Mouse (Mus musculus): ENCODE data around the gene Kcnj12. TPM values are rescaled to one million over a fixed set of nuclear protein-coding genes. Genes with fewer than 3 reads are reported as not detected.

Kcnj12 gene
- polyA plus RNA-seq, 1 experiment from 2014 or later: not detected

DNA sequence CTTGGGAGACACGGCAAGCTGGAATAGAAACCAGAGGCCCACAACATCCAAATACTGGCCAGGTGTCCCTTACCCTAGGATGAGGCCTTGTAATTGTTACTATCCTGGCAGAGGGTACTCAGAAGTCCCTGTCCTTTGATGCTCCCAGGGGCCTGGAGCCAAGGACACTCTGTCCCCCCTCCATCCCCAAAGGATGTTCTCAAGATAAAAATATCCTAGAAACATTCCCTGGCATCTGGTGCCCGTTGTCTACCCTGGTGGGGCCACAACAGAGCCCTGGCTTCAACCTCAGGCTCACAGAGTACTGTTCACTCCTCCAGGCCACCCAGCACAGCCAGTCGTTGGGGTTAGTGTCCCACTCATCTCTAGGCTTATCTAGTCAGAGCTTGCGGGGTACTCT, 38.3 kb downstream of the Kcnj12 start:
- H3K4me2 ChIP-seq: no peak overlapping the region
- 55% methylated on average over 4 of the region's 4 CpGs for WGBS (ENCODE audit: insufficient replicate concordance)
- H3K36me3 ChIP-seq (replicated peaks): no peaks in the 10 kb centered on the region
- 0 out of 2 replicates have a peak, but pooled peaks cover 1% of the 10 kb centered on the region for H3K4me1 ChIP-seq (replicated peaks)
- H3K9ac ChIP-seq: no peak overlapping the region
- H3K9me3 ChIP-seq (replicated peaks): no peaks in the 10 kb centered on the region
- peaks cover 42% of the 10 kb centered on the region for H3K27me3 ChIP-seq
- H3K4me3 ChIP-seq (replicated peaks): no peak overlapping the region
- ATAC-seq (ENCODE audit: insufficient read depth): no peak
- no peak overlapping the region for H3K27ac ChIP-seq (replicated peaks)

DNA sequence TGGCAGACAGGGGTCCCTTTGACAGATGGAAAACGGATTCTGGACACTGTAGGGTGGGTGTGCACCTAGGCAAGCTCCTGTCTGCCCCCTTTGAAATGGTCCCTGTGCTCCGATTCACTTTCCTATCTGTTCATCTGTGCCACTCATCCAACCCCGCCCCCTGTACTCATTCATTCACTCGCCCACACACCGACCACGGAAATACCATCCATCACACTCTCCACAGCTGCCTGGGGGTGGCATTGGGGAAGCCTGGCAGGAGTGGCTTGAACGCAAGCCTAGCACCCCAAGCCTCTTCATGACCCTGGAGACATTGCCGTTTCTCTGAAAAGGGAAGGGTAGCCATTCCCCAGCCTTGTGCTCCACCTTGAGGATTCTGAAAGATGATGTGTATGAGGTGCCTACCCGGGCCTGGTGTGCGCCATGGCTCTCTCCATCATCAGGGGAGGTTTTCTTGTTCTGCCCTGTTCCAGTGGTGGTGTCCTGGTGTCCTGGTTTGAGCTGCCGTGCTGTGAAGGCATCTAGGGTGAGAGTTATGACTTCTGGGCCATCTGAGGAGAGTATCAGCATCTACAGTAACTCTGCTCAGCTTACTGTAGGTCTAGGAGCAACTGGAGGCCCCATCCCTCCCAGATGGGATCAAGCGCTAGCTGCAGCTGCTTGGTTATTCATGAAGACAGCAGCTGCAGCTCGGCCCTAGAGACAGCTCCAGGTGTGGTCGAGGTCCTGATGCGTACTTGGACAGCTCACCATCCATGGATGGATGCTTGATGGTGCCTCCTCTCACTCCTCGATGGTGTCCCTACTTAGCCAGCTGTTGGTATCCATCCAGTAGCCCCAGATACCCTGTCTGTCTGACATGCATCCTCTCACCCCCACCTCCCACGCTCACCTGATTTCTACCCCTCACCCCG, 40.4 kb downstream of the Kcnj12 start:
- Histone ChIP-seq H3K9me3 (replicated peaks) (no peaks in the 10 kb centered on the region), H3K27ac (replicated peaks) (no peak overlapping the region), H3K36me3 (replicated peaks) (no peaks in the 10 kb centered on the region), H3K4me3 (replicated peaks) (no peak overlapping the region), H3K9ac (no peak overlapping the region), H3K27me3 (peaks cover 44% of the 10 kb centered on the region), H3K4me2 (no peak overlapping the region), H3K4me1 (replicated peaks) (peaks cover 21% of the 10 kb centered on the region)
- WGBS (ENCODE audit: insufficient replicate concordance): 57% methylated on average over 18 of the region's 18 CpGs
- ATAC-seq (ENCODE audit: insufficient read depth): no peak

DNA sequence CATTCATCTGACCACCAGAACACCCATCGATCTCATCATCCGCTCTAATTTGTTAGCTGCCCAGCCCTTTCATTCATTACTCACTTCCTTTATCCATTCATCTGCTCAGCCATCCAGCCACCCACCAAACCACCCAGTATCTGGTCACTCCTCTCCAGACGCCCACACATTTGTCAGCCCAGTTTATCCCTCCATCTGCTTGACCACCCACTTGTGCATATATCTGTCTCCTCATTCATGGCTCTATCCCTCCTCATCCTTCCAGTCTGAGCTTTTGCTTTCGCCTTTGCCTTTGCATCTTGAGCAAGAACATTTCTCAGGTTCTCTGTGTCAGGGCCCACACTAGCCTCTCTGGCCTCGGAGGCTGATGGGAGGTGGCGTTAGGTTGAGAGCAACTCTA, 41.1 kb downstream of the Kcnj12 start:
- Histone ChIP-seq H3K27ac (replicated peaks) (no peak overlapping the region), H3K27me3 (peaks cover 44% of the 10 kb centered on the region), H3K36me3 (replicated peaks) (no peaks in the 10 kb centered on the region), H3K4me2 (no peak overlapping the region), H3K4me3 (replicated peaks) (no peak overlapping the region), H3K9me3 (replicated peaks) (no peaks in the 10 kb centered on the region), H3K4me1 (replicated peaks) (peaks cover 28% of the 10 kb centered on the region), H3K9ac (no peak overlapping the region)
- no peak for ATAC-seq (ENCODE audit: insufficient read depth)
- 73% methylated on average over 6 of the region's 6 CpGs for WGBS (ENCODE audit: insufficient replicate concordance)

DNA sequence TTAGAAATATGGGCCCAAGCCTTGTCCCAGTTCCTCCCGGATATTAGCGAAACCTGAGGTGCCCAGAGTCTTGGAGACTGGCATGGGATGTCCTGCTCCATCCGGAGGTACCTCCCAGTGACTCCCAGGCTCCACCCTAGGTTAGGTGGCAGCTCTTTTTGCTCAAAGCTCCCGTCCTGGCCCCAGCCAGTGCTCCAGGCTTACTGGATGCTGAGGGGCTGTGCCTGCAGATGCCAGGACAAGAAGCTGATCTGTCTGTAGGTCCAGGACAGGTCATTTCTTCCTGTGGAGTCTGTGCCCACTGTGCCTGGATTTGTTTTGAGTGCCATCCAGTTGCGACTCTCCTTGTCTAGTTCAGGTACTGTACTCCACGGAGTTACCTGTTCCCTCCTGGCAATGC, 43.3 kb downstream of the Kcnj12 start:
- no peak overlapping the region for H3K4me2 ChIP-seq
- H3K4me1 ChIP-seq (replicated peaks): peaks cover 38% of the 10 kb centered on the region
- 74% methylated on average over 6 of the region's 6 CpGs for WGBS (ENCODE audit: insufficient replicate concordance)
- ATAC-seq (ENCODE audit: insufficient read depth): no peak
- H3K9ac ChIP-seq: no peak overlapping the region
- no peaks in the 10 kb centered on the region for H3K36me3 ChIP-seq (replicated peaks)
- H3K27me3 ChIP-seq: peaks cover 43% of the 10 kb centered on the region
- no peak overlapping the region for H3K4me3 ChIP-seq (replicated peaks)
- no peak overlapping the region for H3K27ac ChIP-seq (replicated peaks)
- H3K9me3 ChIP-seq (replicated peaks): no peaks in the 10 kb centered on the region

DNA sequence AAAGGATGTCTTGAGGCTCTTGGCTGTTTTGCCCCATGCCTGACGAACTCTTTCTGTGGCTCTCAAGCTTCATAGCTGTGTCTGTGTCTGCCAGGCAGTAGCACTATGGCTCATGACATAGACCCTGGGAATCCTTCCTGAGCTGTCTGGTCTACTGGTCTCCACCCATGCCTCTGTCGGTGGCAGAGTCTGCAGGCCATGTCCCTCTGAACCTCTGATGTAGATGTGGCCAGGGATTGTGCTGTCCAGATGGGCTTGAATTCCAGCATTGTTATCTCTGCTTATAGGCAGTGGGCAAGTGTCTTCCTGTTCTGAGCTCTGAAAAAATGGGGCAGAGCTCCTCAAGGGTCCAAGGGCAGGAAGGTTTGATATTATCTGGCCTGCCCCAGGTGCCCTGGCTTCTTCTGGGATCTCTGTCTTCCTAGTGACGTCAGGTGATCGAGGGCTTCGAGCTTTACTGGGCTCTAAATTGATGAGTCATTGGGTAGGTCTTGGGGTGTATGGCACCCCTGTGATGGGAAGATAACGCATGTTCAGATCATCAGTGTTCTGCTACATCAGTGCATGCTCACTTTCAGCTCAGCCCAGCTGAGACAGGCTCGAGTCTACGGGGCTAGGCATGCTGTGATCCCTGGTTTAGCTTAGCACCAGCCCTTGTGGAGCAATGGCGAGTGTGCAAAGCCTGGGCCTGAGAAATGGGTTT, 44.9 kb downstream of the Kcnj12 start:
- peak overlapping the region; percentile 65 for H3K4me2 ChIP-seq
- H3K27ac ChIP-seq (replicated peaks): peak overlapping the region; percentile 83

DNA sequence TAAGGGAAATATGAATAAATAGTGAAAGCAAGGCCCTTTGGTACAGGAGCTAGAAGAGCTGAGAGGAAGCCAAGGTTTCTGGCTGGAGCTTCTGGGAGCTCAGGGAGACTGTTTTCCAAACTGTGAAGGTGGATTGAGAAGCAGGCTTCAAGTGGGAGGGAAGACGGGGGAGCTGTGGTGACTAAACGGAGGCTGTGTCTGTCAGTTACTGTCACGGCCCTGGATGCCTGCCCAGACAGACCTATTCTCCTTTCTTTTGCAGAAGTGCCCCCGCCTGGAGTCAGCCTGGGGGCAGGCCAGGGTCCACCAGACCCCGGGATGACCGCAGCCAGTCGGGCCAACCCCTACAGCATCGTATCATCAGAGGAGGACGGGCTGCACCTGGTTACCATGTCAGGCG, 46.5 kb downstream of the Kcnj12 start:
- H3K27me3 ChIP-seq: peaks cover 12% of the 10 kb centered on the region; the same call in 1 of the 2 replicates
- no peak overlapping the region for H3K4me2 ChIP-seq
- H3K9me3 ChIP-seq (replicated peaks): no peaks in the 10 kb centered on the region
- no peaks in the 10 kb centered on the region for H3K36me3 ChIP-seq (replicated peaks)
- 78% methylated on average over 10 of the region's 10 CpGs for WGBS (ENCODE audit: insufficient replicate concordance)
- 0 out of 2 replicates have a peak overlapping the region, but pooled peaks have one; percentile 28 for H3K9ac ChIP-seq
- H3K4me3 ChIP-seq (replicated peaks): no peak overlapping the region
- ATAC-seq (ENCODE audit: insufficient read depth): no peak
- H3K4me1 ChIP-seq (replicated peaks): peaks cover 53% of the 10 kb centered on the region
- 0 out of 2 replicates have a peak overlapping the region, but pooled peaks have one; percentile 83 for H3K27ac ChIP-seq (replicated peaks)

More for the DNA sequence above, 44.9 kb downstream of the Kcnj12 start:
- H3K27me3 ChIP-seq: peaks cover 28% of the 10 kb centered on the region
- no peaks in the 10 kb centered on the region for H3K9me3 ChIP-seq (replicated peaks)
- 40% methylated on average over 9 of the region's 9 CpGs for WGBS (ENCODE audit: insufficient replicate concordance)
- ATAC-seq (ENCODE audit: insufficient read depth): peak; percentile 96
- H3K36me3 ChIP-seq (replicated peaks): no peaks in the 10 kb centered on the region
- H3K4me3 ChIP-seq (replicated peaks): peak overlapping the region; percentile 19
- peak overlapping the region; percentile 41 for H3K9ac ChIP-seq
- H3K4me1 ChIP-seq (replicated peaks): peaks cover 43% of the 10 kb centered on the region

DNA sequence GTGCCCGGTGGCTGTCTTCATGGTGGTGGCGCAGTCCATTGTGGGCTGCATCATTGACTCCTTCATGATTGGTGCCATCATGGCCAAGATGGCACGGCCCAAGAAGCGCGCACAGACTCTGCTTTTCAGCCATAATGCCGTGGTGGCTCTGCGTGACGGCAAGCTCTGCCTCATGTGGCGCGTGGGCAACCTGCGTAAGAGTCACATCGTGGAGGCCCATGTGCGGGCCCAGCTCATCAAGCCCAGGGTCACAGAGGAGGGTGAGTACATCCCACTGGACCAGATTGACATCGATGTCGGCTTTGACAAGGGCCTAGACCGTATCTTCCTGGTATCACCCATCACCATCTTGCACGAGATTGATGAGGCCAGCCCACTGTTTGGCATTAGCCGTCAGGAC, 47.3 kb downstream of the Kcnj12 start:
- H3K4me2 ChIP-seq: no peak overlapping the region
- no peak overlapping the region for H3K27ac ChIP-seq (replicated peaks)
- H3K9ac ChIP-seq: no peak overlapping the region
- peaks cover 61% of the 10 kb centered on the region for H3K4me1 ChIP-seq (replicated peaks)
- no peaks in the 10 kb centered on the region for H3K9me3 ChIP-seq (replicated peaks)
- no peaks in the 10 kb centered on the region for H3K36me3 ChIP-seq (replicated peaks)
- 90% methylated on average over 18 of the region's 18 CpGs for WGBS (ENCODE audit: insufficient replicate concordance)
- ATAC-seq (ENCODE audit: insufficient read depth): no peak
- H3K4me3 ChIP-seq (replicated peaks): no peak overlapping the region
- H3K27me3 ChIP-seq: 0 out of 2 replicates have a peak, but pooled peaks cover 7% of the 10 kb centered on the region

DNA sequence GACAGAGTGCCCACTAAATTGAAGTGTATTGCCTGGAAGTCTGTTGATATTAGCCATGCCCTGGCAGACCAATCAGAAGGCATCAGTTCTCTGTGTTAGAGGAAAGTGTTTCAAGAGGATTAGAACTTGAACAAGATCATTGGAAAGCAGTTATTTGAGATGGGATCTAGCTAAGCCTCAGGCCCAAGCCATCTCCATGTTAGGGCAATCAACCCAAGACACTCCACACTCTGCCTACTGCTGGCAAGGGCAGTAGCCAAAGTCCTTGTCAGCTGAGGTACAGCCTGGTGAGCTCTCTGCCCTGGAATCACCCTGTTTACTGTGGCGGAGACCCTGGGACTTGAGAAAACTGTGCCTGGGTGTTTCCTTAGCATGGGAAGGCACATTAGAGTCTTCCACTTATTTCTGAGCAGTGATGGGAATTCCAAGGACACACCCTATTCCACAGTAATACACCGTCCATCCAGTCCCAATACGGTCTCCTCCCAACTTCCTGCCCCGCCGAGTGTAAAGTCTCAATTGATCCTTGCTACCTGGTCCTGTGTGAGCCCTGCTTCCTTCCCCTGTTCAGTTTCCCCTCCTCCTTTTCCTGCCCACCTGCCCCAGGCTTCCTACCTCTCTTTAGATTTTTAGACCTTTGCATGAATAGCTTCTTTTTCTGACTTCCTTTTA, 52.4 kb downstream of the Kcnj12 start:
- H3K9me3 ChIP-seq (replicated peaks): no peaks in the 10 kb centered on the region
- WGBS (ENCODE audit: insufficient replicate concordance): 54% methylated on average over 5 of the region's 5 CpGs
- peaks cover 1% of the 10 kb centered on the region; the same call in 1 of the 2 replicates for H3K27me3 ChIP-seq
- H3K4me1 ChIP-seq (replicated peaks): peaks cover 58% of the 10 kb centered on the region
- peak overlapping the region; percentile 30 for H3K4me3 ChIP-seq (replicated peaks)
- H3K9ac ChIP-seq: peak overlapping the region; percentile 8
- no peaks in the 10 kb centered on the region for H3K36me3 ChIP-seq (replicated peaks)
- H3K27ac ChIP-seq (replicated peaks): peak overlapping the region; percentile 88
- peak overlapping the region; percentile 64 for H3K4me2 ChIP-seq
- ATAC-seq (ENCODE audit: insufficient read depth): peak; percentile 35

DNA sequence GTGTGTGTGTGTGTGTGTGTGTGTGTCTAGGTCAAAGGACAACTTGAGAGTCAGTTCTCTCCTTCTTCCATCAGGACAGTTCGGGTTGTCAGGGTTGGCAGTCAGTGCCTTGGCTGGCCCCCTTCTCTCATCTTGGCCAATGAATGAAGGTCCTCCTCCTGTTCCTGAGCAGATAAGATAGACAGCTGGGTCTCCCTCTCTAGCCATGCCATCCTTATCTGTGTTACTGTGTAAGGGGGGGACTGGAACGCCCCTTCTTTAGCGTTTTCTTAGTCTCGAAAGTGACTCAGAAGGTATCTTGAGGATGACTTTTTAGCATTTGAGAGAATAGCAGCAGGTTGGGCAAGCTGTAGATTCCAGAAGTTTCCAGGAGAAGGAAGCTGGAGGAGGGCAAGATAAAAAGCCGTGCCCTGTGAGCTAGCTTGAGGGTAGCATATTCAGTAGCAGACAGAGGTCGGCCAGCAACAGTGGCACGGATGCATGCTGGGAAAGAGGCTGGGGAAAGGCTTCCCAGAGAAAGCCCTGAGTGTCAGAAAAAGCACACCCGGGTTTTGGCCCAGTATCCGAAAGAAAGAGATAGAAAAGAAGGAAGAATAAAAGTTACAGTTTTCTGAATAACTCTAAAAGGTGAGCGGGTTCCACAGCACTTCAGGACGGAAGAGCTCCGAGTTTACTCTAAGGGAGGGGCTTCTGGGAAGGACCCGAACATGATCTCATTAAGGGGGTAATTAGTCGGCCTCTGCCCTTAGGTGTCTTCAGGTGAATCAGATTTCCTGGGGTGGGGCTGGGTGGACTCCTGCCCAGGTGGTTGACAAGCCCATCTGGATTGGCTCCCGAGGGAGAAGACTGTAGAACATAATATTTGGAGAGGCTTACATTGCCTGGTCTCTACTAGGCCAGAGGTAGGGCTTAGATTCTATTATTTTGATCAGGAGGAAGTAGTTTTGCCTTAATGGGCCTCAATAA, 53.3 kb downstream of the Kcnj12 start:
- peak overlapping the region; percentile 88 for H3K27ac ChIP-seq (replicated peaks)
- no peaks in the 10 kb centered on the region for H3K36me3 ChIP-seq (replicated peaks)
- no peaks in the 10 kb centered on the region for H3K9me3 ChIP-seq (replicated peaks)
- peak overlapping the region; percentile 64 for H3K4me2 ChIP-seq
- peaks cover 62% of the 10 kb centered on the region for H3K4me1 ChIP-seq (replicated peaks)
- peak; percentile 98 for ATAC-seq (ENCODE audit: insufficient read depth)
- peak overlapping the region; percentile 30 for H3K4me3 ChIP-seq (replicated peaks)
- H3K9ac ChIP-seq: peak overlapping the region; percentile 46
- H3K27me3 ChIP-seq: peaks cover 3% of the 10 kb centered on the region; the same call in 1 of the 2 replicates
- 39% methylated on average over 15 of the region's 15 CpGs for WGBS (ENCODE audit: insufficient replicate concordance)

DNA sequence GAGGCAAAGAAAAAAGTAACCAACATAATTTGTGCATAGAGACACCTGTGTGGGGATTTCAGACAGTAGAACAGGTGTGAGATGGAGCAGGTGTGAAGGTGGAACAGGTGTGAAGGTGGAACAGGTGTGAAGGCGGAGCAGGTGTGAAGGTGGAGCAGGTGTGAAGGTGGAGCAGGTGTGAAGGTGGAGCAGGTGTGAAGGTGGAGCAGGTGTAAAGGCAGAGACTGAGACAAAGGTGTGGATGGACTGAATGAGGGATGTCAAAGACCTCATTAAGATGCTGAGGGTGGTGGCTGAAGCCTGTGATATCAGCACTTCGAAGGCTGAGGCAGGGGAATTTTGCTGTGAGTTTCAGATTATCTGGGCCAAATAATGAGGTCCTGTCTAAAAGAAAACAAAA, 59.3 kb downstream of the Kcnj12 start:
- Histone ChIP-seq H3K27me3 (peaks cover 46% of the 10 kb centered on the region), H3K4me1 (replicated peaks) (peaks cover 19% of the 10 kb centered on the region), H3K27ac (replicated peaks) (no peak overlapping the region), H3K4me3 (replicated peaks) (no peak overlapping the region), H3K36me3 (replicated peaks) (no peaks in the 10 kb centered on the region), H3K4me2 (no peak overlapping the region), H3K9ac (no peak overlapping the region), H3K9me3 (replicated peaks) (no peaks in the 10 kb centered on the region)
- 62% methylated on average over 2 of the region's 2 CpGs for WGBS (ENCODE audit: insufficient replicate concordance)
- ATAC-seq (ENCODE audit: insufficient read depth): no peak

Measured in liver, embryonic 15.5 days (tissue).